ENCODE assay signal across 11 mouse cellular contexts in genomic region chr6:18601926-18602325, GRCm38 (mm10).
DNase-seq lines count a peak whose midpoint lies in the region; ATAC-seq and TF ChIP-seq lines count a peak whose summit lies in the region.
"Had no signal": no experiment of that assay in that cellular context is flagged by ENCODE, and none has a peak within 500 bp of the region (broad histone marks: within the 10 kb centered on the region; RNA-seq: fewer than 3 reads in every experiment).

No protein-coding gene starts in this region.

- TF ChIP-seq CTCF in intestine, postnatal 0 days (IDR thresholded peaks at IDR 0.05; ENCODE audit: low read depth), result no peak

- peaks cover 7% of the 10 kb centered on the region; the same call in 1 of the 2 replicates for H3K4me1 ChIP-seq in intestine, embryonic 14.5 days (replicated peaks; ENCODE audit: control insufficient read depth, insufficient read depth, low read length)
- no peaks in the 10 kb centered on the region for H3K4me1 ChIP-seq in intestine, postnatal 0 days (replicated peaks; ENCODE audit: control insufficient read depth, insufficient read depth, low read length)
- H3K4me1 ChIP-seq in intestine, embryonic 16.5 days (ENCODE audit: control insufficient read depth, insufficient read depth, low read length), result 0 out of 2 replicates have a peak, but pooled peaks cover 5% of the 10 kb centered on the region
- no peaks in the 10 kb centered on the region for H3K4me1 ChIP-seq in forebrain, embryonic 12.5 days
- H3K4me1 ChIP-seq in midbrain, embryonic 13.5 days (replicated peaks), result no peaks in the 10 kb centered on the region

- H3K27ac ChIP-seq in intestine, embryonic 14.5 days (ENCODE audit: low read depth), result no peak overlapping the region
- H3K27ac ChIP-seq in intestine, postnatal 0 days (ENCODE audit: low read depth, low read length), result no peak overlapping the region
- H3K27ac ChIP-seq in intestine, embryonic 16.5 days (ENCODE audit: low read length), result no peak overlapping the region
- H3K27ac ChIP-seq in forebrain, embryonic 12.5 days, result no peak overlapping the region
- H3K27ac ChIP-seq in midbrain, embryonic 13.5 days, result no peak overlapping the region
- H3K27ac ChIP-seq: hindbrain, embryonic 14.5 days had no signal

- DNase-seq in adrenal gland, postnatal 10 days, result peak; percentile 2
- DNase-seq in adrenal gland, adult (ENCODE audit: inconsistent age in 2 of 2, low spot score in 1 of 2), result no peak
- DNase-seq in intestine, embryonic 14.5 days (ENCODE audit: low spot score), result peak; percentile 55
- DNase-seq in lung, postnatal 36 days, result peak; percentile 39
- DNase-seq: thymus, postnatal 14 days had no signal

- H3K9ac ChIP-seq in intestine, embryonic 14.5 days (ENCODE audit: low read length), result no peak overlapping the region
- H3K9ac ChIP-seq in intestine, postnatal 0 days (ENCODE audit: low read depth, low read length), result no peak overlapping the region
- H3K9ac ChIP-seq in intestine, embryonic 16.5 days (ENCODE audit: low read depth, low read length), result no peak overlapping the region
- H3K9ac ChIP-seq in forebrain, embryonic 12.5 days, result no peak overlapping the region
- no peak overlapping the region for H3K9ac ChIP-seq in midbrain, embryonic 13.5 days (replicated peaks)
- H3K9ac ChIP-seq: hindbrain, embryonic 14.5 days had no signal

- 26% methylated on average over 7 of the region's 7 CpGs for WGBS in intestine, embryonic 14.5 days
- 40% methylated on average over 7 of the region's 7 CpGs for WGBS in intestine, postnatal 0 days
- WGBS in intestine, embryonic 16.5 days, result 45% methylated on average over 7 of the region's 7 CpGs
- WGBS in forebrain, embryonic 12.5 days, result 77% methylated on average over 7 of the region's 7 CpGs
- WGBS in midbrain, embryonic 13.5 days, result 75% methylated on average over 7 of the region's 7 CpGs

- no peak overlapping the region for H3K4me3 ChIP-seq in intestine, embryonic 14.5 days (ENCODE audit: low read depth, low read length)
- no peak overlapping the region for H3K4me3 ChIP-seq in intestine, postnatal 0 days (ENCODE audit: low read depth, low read length)
- no peak overlapping the region for H3K4me3 ChIP-seq in intestine, embryonic 16.5 days (ENCODE audit: low read length)
- H3K4me3 ChIP-seq in forebrain, embryonic 12.5 days (replicated peaks), result no peak overlapping the region
- H3K4me3 ChIP-seq in midbrain, embryonic 13.5 days (replicated peaks), result no peak overlapping the region

- no peaks in the 10 kb centered on the region for H3K9me3 ChIP-seq in intestine, embryonic 14.5 days (ENCODE audit: control insufficient read depth, low read length)
- H3K9me3 ChIP-seq in intestine, postnatal 0 days (ENCODE audit: control insufficient read depth), result no peaks in the 10 kb centered on the region
- H3K9me3 ChIP-seq in intestine, embryonic 16.5 days (ENCODE audit: control insufficient read depth, low read length), result no peaks in the 10 kb centered on the region
- 0 out of 2 replicates have a peak, but pooled peaks cover 6% of the 10 kb centered on the region for H3K9me3 ChIP-seq in forebrain, embryonic 12.5 days
- H3K9me3 ChIP-seq in midbrain, embryonic 13.5 days, result peaks cover 4% of the 10 kb centered on the region; the same call in 1 of the 2 replicates

- 0 out of 2 replicates have a peak overlapping the region, but pooled peaks have one; percentile 2 for H3K4me2 ChIP-seq in intestine, embryonic 14.5 days (ENCODE audit: low read length)
- H3K4me2 ChIP-seq in intestine, postnatal 0 days (replicated peaks; ENCODE audit: low read depth), result no peak overlapping the region
- no peak overlapping the region for H3K4me2 ChIP-seq in intestine, embryonic 16.5 days (ENCODE audit: low read depth, low read length)
- H3K4me2 ChIP-seq in forebrain, embryonic 12.5 days, result no peak overlapping the region
- H3K4me2 ChIP-seq in midbrain, embryonic 13.5 days (replicated peaks), result no peak overlapping the region
- H3K4me2 ChIP-seq: hindbrain, embryonic 14.5 days had no signal

- ATAC-seq in intestine, embryonic 14.5 days (replicated peaks; ENCODE audit: low FRiP score, low TSS enrichment, low read depth), result peak; percentile 70
- no peak for ATAC-seq in intestine, postnatal 0 days
- ATAC-seq in intestine, embryonic 16.5 days, result peak; percentile 72
- no peak for ATAC-seq in forebrain, embryonic 12.5 days (ENCODE audit: low FRiP score)
- ATAC-seq in midbrain, embryonic 13.5 days, result no peak
- ATAC-seq: forebrain, embryonic 16.5 days had no signal

- no peaks in the 10 kb centered on the region for H3K36me3 ChIP-seq in intestine, embryonic 14.5 days (ENCODE audit: control insufficient read depth, insufficient read depth, low read length)
- H3K36me3 ChIP-seq in intestine, postnatal 0 days (ENCODE audit: control insufficient read depth, insufficient read depth), result no peaks in the 10 kb centered on the region
- H3K36me3 ChIP-seq in intestine, embryonic 16.5 days (ENCODE audit: control insufficient read depth, insufficient read depth, low read length), result no peaks in the 10 kb centered on the region
- H3K36me3 ChIP-seq in forebrain, embryonic 12.5 days (replicated peaks), result no peaks in the 10 kb centered on the region
- no peaks in the 10 kb centered on the region for H3K36me3 ChIP-seq in midbrain, embryonic 13.5 days

- no peaks in the 10 kb centered on the region for H3K27me3 ChIP-seq in intestine, embryonic 14.5 days (replicated peaks; ENCODE audit: control insufficient read depth, insufficient read depth, low read length)
- H3K27me3 ChIP-seq in intestine, postnatal 0 days (replicated peaks; ENCODE audit: control insufficient read depth, insufficient read depth, low read length), result no peaks in the 10 kb centered on the region
- H3K27me3 ChIP-seq in intestine, embryonic 16.5 days (replicated peaks; ENCODE audit: control insufficient read depth, insufficient read depth, low read length), result no peaks in the 10 kb centered on the region
- no peaks in the 10 kb centered on the region for H3K27me3 ChIP-seq in forebrain, embryonic 12.5 days
- no peaks in the 10 kb centered on the region for H3K27me3 ChIP-seq in midbrain, embryonic 13.5 days

Comparison
In these comparisons a context has a peak if more than half of its experiments do, and no peak if none do; other contexts are left out.
1. DNase-seq: peak in adrenal gland, postnatal 10 days (single experiment), intestine, embryonic 14.5 days (single experiment) and lung, postnatal 36 days (single experiment); none in adrenal gland, adult (0 of 2).
2. ATAC-seq: peak in intestine, embryonic 14.5 days (single experiment) and intestine, embryonic 16.5 days (single experiment); none in intestine, postnatal 0 days (single experiment), forebrain, embryonic 12.5 days (single experiment) and midbrain, embryonic 13.5 days (single experiment).